ENCODE assay signal across 11 mouse cellular contexts in the genomic region with DNA sequence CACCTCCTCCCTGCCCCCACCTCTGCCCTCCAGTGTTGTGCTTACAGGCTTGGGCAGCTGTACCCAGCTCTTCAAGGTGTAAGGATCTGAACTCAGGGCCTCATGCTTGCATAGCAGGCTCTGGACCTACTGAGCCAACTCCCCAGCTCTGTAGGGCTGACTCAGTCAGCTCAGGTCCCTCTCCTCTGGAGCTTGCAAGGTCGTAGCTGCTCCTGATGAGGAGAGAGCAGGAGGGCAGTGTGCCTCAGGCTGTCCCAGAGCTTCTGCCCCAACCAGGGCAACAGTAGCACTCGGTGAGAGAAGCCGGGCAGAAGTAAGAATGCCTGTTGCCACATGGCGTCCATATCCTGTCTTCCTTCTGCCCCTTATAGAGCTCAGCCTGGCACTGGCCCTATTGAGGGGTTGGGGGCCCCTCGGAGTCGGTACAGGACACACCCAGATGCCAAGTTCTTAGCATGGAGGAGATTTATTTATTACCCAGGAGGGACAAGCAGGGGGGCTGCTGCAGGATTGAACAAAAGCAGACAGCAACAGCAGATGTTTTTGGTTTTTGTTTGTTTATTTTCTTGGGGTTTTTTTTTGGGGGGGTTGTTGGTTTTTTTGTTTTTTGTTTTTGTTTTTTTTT.
DNase-seq lines count a peak whose midpoint lies in the region; ATAC-seq and TF ChIP-seq lines count a peak whose summit lies in the region.
"Had no signal": no experiment of that assay in that cellular context is flagged by ENCODE, and none has a peak within 500 bp of the region (broad histone marks: within the 10 kb centered on the region; RNA-seq: fewer than 3 reads in every experiment).

No protein-coding gene starts in this region.

- no peaks in the 10 kb centered on the region; the same call in 1 of the 2 replicates for H3K9me3 ChIP-seq in forebrain, embryonic 13.5 days (replicated peaks)
- H3K9me3 ChIP-seq in forebrain, embryonic 14.5 days (replicated peaks; ENCODE audit: control insufficient read depth, low read length) = no peaks in the 10 kb centered on the region
- H3K9me3 ChIP-seq in intestine, embryonic 14.5 days (ENCODE audit: control insufficient read depth, low read length) = no peaks in the 10 kb centered on the region
- no peaks in the 10 kb centered on the region for H3K9me3 ChIP-seq in intestine, postnatal 0 days (ENCODE audit: control insufficient read depth)
- H3K9me3 ChIP-seq in embryonic facial prominence, embryonic 12.5 days = no peaks in the 10 kb centered on the region
- H3K9me3 ChIP-seq in limb, embryonic 15.5 days = no peaks in the 10 kb centered on the region
- H3K9me3 ChIP-seq: midbrain, embryonic 15.5 days had no signal

- WGBS in forebrain, embryonic 13.5 days = 59% methylated on average over 6 of the region's 6 CpGs
- whole genome bisulfite sequencing in forebrain, embryonic 14.5 days = 47% methylated on average over 6 of the region's 6 CpGs
- WGBS in intestine, embryonic 14.5 days = 45% methylated on average over 6 of the region's 6 CpGs
- WGBS in intestine, postnatal 0 days = 41% methylated on average over 6 of the region's 6 CpGs
- 50% methylated on average over 6 of the region's 6 CpGs for WGBS in embryonic facial prominence, embryonic 12.5 days
- 28% methylated on average over 6 of the region's 6 CpGs for WGBS in limb, embryonic 15.5 days

- no peak for TF ChIP-seq CTCF in intestine, postnatal 0 days (IDR thresholded peaks at IDR 0.05; ENCODE audit: low read depth)

- no peak for DNase-seq in forebrain, embryonic 14.5 days (ENCODE audit: low spot score)
- DNase-seq in intestine, embryonic 14.5 days (ENCODE audit: low spot score) = no peak
- DNase-seq in adipocyte (ENCODE audit: low spot score) = no peak
- no peak for DNase-seq in layer of hippocampus, adult 18-20 months (ENCODE audit: low spot score in 2 of 2)
- DNase-seq: cerebellum, adult 9-10 months; kidney, postnatal 10 days had no signal

- no peak overlapping the region for H3K4me3 ChIP-seq in forebrain, embryonic 13.5 days
- H3K4me3 ChIP-seq in forebrain, embryonic 14.5 days (ENCODE audit: low read depth, low read length) = no peak overlapping the region
- H3K4me3 ChIP-seq in intestine, embryonic 14.5 days (ENCODE audit: low read depth, low read length) = no peak overlapping the region
- no peak overlapping the region for H3K4me3 ChIP-seq in intestine, postnatal 0 days (ENCODE audit: low read depth, low read length)
- no peak overlapping the region for H3K4me3 ChIP-seq in embryonic facial prominence, embryonic 12.5 days
- H3K4me3 ChIP-seq in limb, embryonic 15.5 days = no peak overlapping the region
- H3K4me3 ChIP-seq: midbrain, embryonic 15.5 days had no signal

- peaks cover 26% of the 10 kb centered on the region for H3K36me3 ChIP-seq in forebrain, embryonic 13.5 days (ENCODE audit: poor library complexity, severe bottlenecking)
- H3K36me3 ChIP-seq in forebrain, embryonic 14.5 days (ENCODE audit: control insufficient read depth, insufficient read depth, low read length) = peaks cover 15% of the 10 kb centered on the region
- peaks cover 38% of the 10 kb centered on the region for H3K36me3 ChIP-seq in intestine, embryonic 14.5 days (ENCODE audit: control insufficient read depth, insufficient read depth, low read length)
- H3K36me3 ChIP-seq in intestine, postnatal 0 days (ENCODE audit: control insufficient read depth, insufficient read depth) = peaks cover 59% of the 10 kb centered on the region
- peaks cover 37% of the 10 kb centered on the region for H3K36me3 ChIP-seq in embryonic facial prominence, embryonic 12.5 days
- H3K36me3 ChIP-seq in limb, embryonic 15.5 days = peaks cover 44% of the 10 kb centered on the region

- no peak overlapping the region; the same call in 1 of the 2 replicates for H3K27ac ChIP-seq in forebrain, embryonic 13.5 days
- H3K27ac ChIP-seq in forebrain, embryonic 14.5 days (ENCODE audit: low read depth, low read length) = no peak overlapping the region
- peak overlapping the region; percentile 90 for H3K27ac ChIP-seq in intestine, embryonic 14.5 days (ENCODE audit: low read depth)
- H3K27ac ChIP-seq in intestine, postnatal 0 days (ENCODE audit: low read depth, low read length) = no peak overlapping the region; the same call in 1 of the 2 replicates
- H3K27ac ChIP-seq in embryonic facial prominence, embryonic 12.5 days = peak overlapping the region; percentile 56
- H3K27ac ChIP-seq in limb, embryonic 15.5 days = peak overlapping the region; percentile 50; the same call in 1 of the 2 replicates
- H3K27ac ChIP-seq: midbrain, embryonic 15.5 days had no signal

- H3K9ac ChIP-seq in forebrain, embryonic 13.5 days = 0 out of 2 replicates have a peak overlapping the region, but pooled peaks have one; percentile 14
- H3K9ac ChIP-seq in forebrain, embryonic 14.5 days (ENCODE audit: low read length) = no peak overlapping the region
- no peak overlapping the region for H3K9ac ChIP-seq in intestine, embryonic 14.5 days (ENCODE audit: low read length)
- H3K9ac ChIP-seq in intestine, postnatal 0 days (ENCODE audit: low read depth, low read length) = no peak overlapping the region
- H3K9ac ChIP-seq in embryonic facial prominence, embryonic 12.5 days = no peak overlapping the region
- no peak overlapping the region for H3K9ac ChIP-seq in limb, embryonic 15.5 days
- H3K9ac ChIP-seq: midbrain, embryonic 15.5 days had no signal

- peaks cover 38% of the 10 kb centered on the region for H3K4me1 ChIP-seq in forebrain, embryonic 13.5 days
- H3K4me1 ChIP-seq in forebrain, embryonic 14.5 days (ENCODE audit: control insufficient read depth, insufficient read depth, low read length) = peaks cover 14% of the 10 kb centered on the region
- H3K4me1 ChIP-seq in intestine, embryonic 14.5 days (replicated peaks; ENCODE audit: control insufficient read depth, insufficient read depth, low read length) = peaks cover 43% of the 10 kb centered on the region
- H3K4me1 ChIP-seq in intestine, postnatal 0 days (replicated peaks; ENCODE audit: control insufficient read depth, insufficient read depth, low read length) = peaks cover 17% of the 10 kb centered on the region
- H3K4me1 ChIP-seq in embryonic facial prominence, embryonic 12.5 days = peaks cover 45% of the 10 kb centered on the region
- peaks cover 43% of the 10 kb centered on the region for H3K4me1 ChIP-seq in limb, embryonic 15.5 days

- peaks cover 31% of the 10 kb centered on the region for H3K27me3 ChIP-seq in forebrain, embryonic 13.5 days
- no peaks in the 10 kb centered on the region for H3K27me3 ChIP-seq in forebrain, embryonic 14.5 days (replicated peaks; ENCODE audit: control insufficient read depth, insufficient read depth, low read length)
- H3K27me3 ChIP-seq in intestine, embryonic 14.5 days (replicated peaks; ENCODE audit: control insufficient read depth, insufficient read depth, low read length) = no peaks in the 10 kb centered on the region
- H3K27me3 ChIP-seq in intestine, postnatal 0 days (replicated peaks; ENCODE audit: control insufficient read depth, insufficient read depth, low read length) = no peaks in the 10 kb centered on the region
- no peaks in the 10 kb centered on the region for H3K27me3 ChIP-seq in embryonic facial prominence, embryonic 12.5 days
- no peaks in the 10 kb centered on the region for H3K27me3 ChIP-seq in limb, embryonic 15.5 days
- H3K27me3 ChIP-seq: midbrain, embryonic 15.5 days had no signal

- no peak for ATAC-seq in forebrain, embryonic 13.5 days
- no peak for ATAC-seq in forebrain, embryonic 14.5 days
- ATAC-seq in intestine, embryonic 14.5 days (replicated peaks; ENCODE audit: low FRiP score, low TSS enrichment, low read depth) = no peak
- no peak for ATAC-seq in intestine, postnatal 0 days
- ATAC-seq in embryonic facial prominence, embryonic 12.5 days (ENCODE audit: insufficient number of reproducible peaks, insufficient read depth, low FRiP score, low TSS enrichment) = no peak
- ATAC-seq in limb, embryonic 15.5 days (ENCODE audit: insufficient number of reproducible peaks, low FRiP score, low TSS enrichment, low read depth) = no peak
- ATAC-seq: midbrain, embryonic 15.5 days had no signal

- no peak overlapping the region for H3K4me2 ChIP-seq in forebrain, embryonic 13.5 days
- no peak overlapping the region for H3K4me2 ChIP-seq in forebrain, embryonic 14.5 days (ENCODE audit: low read length)
- H3K4me2 ChIP-seq in intestine, embryonic 14.5 days (ENCODE audit: low read length) = no peak overlapping the region
- H3K4me2 ChIP-seq in intestine, postnatal 0 days (replicated peaks; ENCODE audit: low read depth) = no peak overlapping the region
- H3K4me2 ChIP-seq in embryonic facial prominence, embryonic 12.5 days (replicated peaks) = no peak overlapping the region
- H3K4me2 ChIP-seq in limb, embryonic 15.5 days = no peak overlapping the region
- H3K4me2 ChIP-seq: midbrain, embryonic 15.5 days had no signal

Comparison
In these comparisons a context has a peak if more than half of its experiments do, and no peak if none do; other contexts are left out.
1. H3K27ac ChIP-seq: peak in intestine, embryonic 14.5 days (single experiment), embryonic facial prominence, embryonic 12.5 days (single experiment) and limb, embryonic 15.5 days (single experiment); none in forebrain, embryonic 13.5 days (single experiment), forebrain, embryonic 14.5 days (single experiment) and intestine, postnatal 0 days (single experiment).